Mouse (Mus musculus) heart, postnatal 0 days (tissue): Measurements from ENCODE around the gene Rprml. TPM values are rescaled to one million over a fixed set of nuclear protein-coding genes. Genes with fewer than 3 reads are reported as not detected.
A peak's percentile ranks its signal among the peaks of the same experiment; 100 is the strongest.

ENCODE experiments used
- ATAC-seq: fragments of 200-750 bp; cut with Nextera tagmentation; 2 replicates; pipeline ENCODE4 v1.8.0; 2017; ENCODE audit warnings: low read depth, moderate number of reproducible peaks, moderate library complexity; ENCODE audit not compliant: insufficient read depth
- DNase-seq: peaks from one replicate; pipeline ENCODE4 v3.0.0-alpha.2; 2016; ENCODE audit warnings: low spot score
- H3K27ac ChIP-seq: fragments of 300-500 bp; sonication (generic); 2 replicates; pipeline ENCODE4 v1.5.1; 2014; ENCODE audit warnings: low read depth, mild to moderate bottlenecking
- H3K27me3 ChIP-seq: fragments of 300-500 bp; sonication (generic); 2 replicates; pipeline ENCODE4 v1.6.1; 2014; ENCODE audit warnings: low read length, mixed read lengths; ENCODE audit not compliant: control insufficient read depth, insufficient read depth
- H3K36me3 ChIP-seq: fragments of 300-500 bp; sonication (generic); replicated peaks from 2 replicates; pipeline ENCODE4 v1.6.1; 2014; ENCODE audit warnings: low read length, mixed read lengths; ENCODE audit not compliant: control insufficient read depth, insufficient read depth
- H3K4me1 ChIP-seq: fragments of 300-500 bp; sonication (generic); 2 replicates; pipeline ENCODE4 v1.6.1; 2014; ENCODE audit warnings: antibody characterized with exemption; ENCODE audit not compliant: control insufficient read depth, insufficient read depth
- H3K4me2 ChIP-seq: fragments of 300-500 bp; sonication (generic); 2 replicates; pipeline ENCODE4 v1.6.1; 2014; ENCODE audit warnings: low read depth, mild to moderate bottlenecking, low read length, moderate library complexity
- H3K4me3 ChIP-seq: fragments of 300-500 bp; sonication (generic); 2 replicates; pipeline ENCODE4 v1.5.1; 2014; ENCODE audit warnings: low read depth, low read length
- H3K9ac ChIP-seq: fragments of 300-500 bp; sonication (generic); replicated peaks from 2 replicates; pipeline ENCODE4 v1.6.1; 2014; ENCODE audit warnings: low read depth, low read length, mixed read lengths
- H3K9me3 ChIP-seq: fragments of 300-500 bp; sonication (generic); replicated peaks from 2 replicates; pipeline ENCODE4 v1.6.1; 2016; ENCODE audit warnings: low read length; ENCODE audit not compliant: control insufficient read depth
- CTCF ChIP-seq: IDR thresholded peaks from 2 replicates; pipeline ENCODE4 v1.5.1; 2016; ENCODE audit warnings: antibody characterized with exemption, control low read depth, low read depth
- EP300 ChIP-seq: IDR thresholded peaks from 2 replicates; pipeline ENCODE4 v1.6.1; 2016; ENCODE audit warnings: antibody characterized with exemption, low read depth
- WGBS: fragments of 180-500 bp; shearing (Covaris S2); extraction: QIAGEN DNeasy Blood & Tissue Kit; methylation state at CpG from one replicate; pipeline ENCODE4 v1.1.7; 2014; 5-methylcytosine and 5-hydroxymethylcytosine counted together
- polyA plus RNA-seq: library from polyadenylated mRNA; unstranded; fragments of >200 nt; fragmentation: Nextera tagmentation; extraction: Ambion mirVana; gene quantifications from 2 replicates; pipeline ENCODE4 v1.2.1, GENCODE M21; 2015
- total RNA-seq: library from RNA; depleted of rRNA; stranded (reverse); fragments of >200 nt; gene quantifications from 2 replicates; pipeline ENCODE4 v1.2.3, GENCODE M21; 2014; ENCODE audit warnings: low replicate concordance

The Rprml gene
- total and polyA plus RNA-seq, 2 experiments from 2014 or later, result 0.15 TPM; not detected in 1

- peaks cover 4% of the 10 kb centered on the region; the same call in 1 of the 2 replicates for H3K4me1 ChIP-seq
- no peak overlapping the region for H3K4me2 ChIP-seq
- H3K4me3 ChIP-seq, result no peak overlapping the region
- no peak overlapping the region for H3K27ac ChIP-seq
- 47% methylated on average over 10 of the region's 10 CpGs for WGBS
- H3K9me3 ChIP-seq, result no peaks in the 10 kb centered on the region
- no peak for TF ChIP-seq CTCF
- TF ChIP-seq EP300, result no peak
- H3K27me3 ChIP-seq, result peaks cover 58% of the 10 kb centered on the region
- H3K9ac ChIP-seq, result no peak overlapping the region
- H3K36me3 ChIP-seq, result no peaks in the 10 kb centered on the region
- ATAC-seq (no peak), DNase-seq (no peak)
Observed at GRCm38 (mm10) chr11:103653359-103653965, 4.1 kb downstream of the Rprml start.

DNA sequence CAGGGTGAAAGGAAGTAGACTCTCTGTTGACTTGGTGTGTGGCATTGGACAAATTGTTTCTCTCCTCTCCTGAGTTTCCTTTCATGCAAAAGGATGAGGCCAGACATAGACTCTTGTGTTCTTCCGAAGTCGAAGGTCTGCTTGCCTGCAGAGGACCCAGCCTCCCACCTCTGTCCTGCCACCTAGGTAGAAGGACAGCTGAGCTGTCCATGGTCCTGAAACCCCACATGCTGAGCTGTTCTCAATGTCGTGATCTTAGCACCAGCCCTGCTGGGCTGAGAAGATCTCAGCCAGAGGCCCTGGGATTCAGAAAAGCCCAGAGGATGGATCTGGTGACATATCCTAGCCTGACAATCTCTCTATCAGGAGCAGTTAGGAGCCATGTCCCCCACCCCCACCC is 7.2 kb downstream of the Rprml start:
- no peaks in the 10 kb centered on the region for H3K9me3 ChIP-seq
- H3K4me2 ChIP-seq, result no peak overlapping the region
- H3K27ac ChIP-seq, result no peak overlapping the region
- no peak for ATAC-seq
- no peaks in the 10 kb centered on the region for H3K36me3 ChIP-seq
- WGBS, result 9% methylated on average over 3 of the region's 3 CpGs
- H3K9ac ChIP-seq, result no peak overlapping the region
- H3K4me3 ChIP-seq, result no peak overlapping the region
- DNase-seq, result peak; percentile 46
- peaks cover 27% of the 10 kb centered on the region for H3K27me3 ChIP-seq
- peak; percentile 6; the same call in 1 of the 2 replicates for TF ChIP-seq CTCF
- TF ChIP-seq EP300, result no peak
- H3K4me1 ChIP-seq, result no peaks in the 10 kb centered on the region

GRCm38 (mm10) chr11:103658189-103658588 is 8.8 kb downstream of the Rprml start:
- TF ChIP-seq CTCF (no peak), EP300 (no peak)

GRCm38 (mm10) chr11:103661863-103662262 is 12.5 kb downstream of the Rprml start:
- no peaks in the 10 kb centered on the region for H3K36me3 ChIP-seq
- H3K4me3 ChIP-seq, result no peak overlapping the region
- H3K9me3 ChIP-seq, result no peaks in the 10 kb centered on the region
- no peak overlapping the region for H3K27ac ChIP-seq
- H3K9ac ChIP-seq, result no peak overlapping the region
- no peaks in the 10 kb centered on the region for H3K27me3 ChIP-seq
- TF ChIP-seq EP300, result no peak
- 65% methylated on average over 4 of the region's 4 CpGs for WGBS
- no peaks in the 10 kb centered on the region for H3K4me1 ChIP-seq
- ATAC-seq (no peak), DNase-seq (no peak)
- no peak overlapping the region for H3K4me2 ChIP-seq

More at GRCm38 (mm10) chr11:103658189-103658588, 8.8 kb downstream of the Rprml start:
- H3K9me3 ChIP-seq, result no peaks in the 10 kb centered on the region
- H3K27ac ChIP-seq, result no peak overlapping the region
- ATAC-seq (no peak), DNase-seq (no peak)
- H3K4me3 ChIP-seq, result no peak overlapping the region
- peaks cover 12% of the 10 kb centered on the region for H3K27me3 ChIP-seq
- H3K36me3 ChIP-seq, result no peaks in the 10 kb centered on the region
- 76% methylated on average over 7 of the region's 7 CpGs for WGBS
- H3K4me2 ChIP-seq, result no peak overlapping the region
- no peak overlapping the region for H3K9ac ChIP-seq
- no peaks in the 10 kb centered on the region for H3K4me1 ChIP-seq

DNA sequence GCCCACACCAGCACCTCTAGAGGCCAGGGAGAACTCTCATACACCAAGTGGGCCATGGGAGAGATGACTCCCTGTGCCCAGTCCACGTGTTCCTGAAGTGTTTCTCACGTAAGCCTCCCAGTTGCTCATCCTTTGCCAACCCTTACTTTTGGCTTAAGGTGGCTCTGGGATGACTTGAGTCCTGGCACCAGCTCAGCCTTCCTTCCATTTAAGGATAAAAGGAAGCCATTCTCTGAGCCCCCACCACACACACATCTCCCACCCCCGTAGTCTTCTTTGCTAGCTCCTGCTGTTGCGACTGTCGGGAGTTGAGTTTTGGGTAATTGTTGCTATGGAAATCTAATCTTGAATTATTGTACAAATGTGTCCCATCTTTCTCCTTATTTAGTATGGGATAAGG is 13.2 kb downstream of the Rprml start:
- no peaks in the 10 kb centered on the region for H3K27me3 ChIP-seq

DNA sequence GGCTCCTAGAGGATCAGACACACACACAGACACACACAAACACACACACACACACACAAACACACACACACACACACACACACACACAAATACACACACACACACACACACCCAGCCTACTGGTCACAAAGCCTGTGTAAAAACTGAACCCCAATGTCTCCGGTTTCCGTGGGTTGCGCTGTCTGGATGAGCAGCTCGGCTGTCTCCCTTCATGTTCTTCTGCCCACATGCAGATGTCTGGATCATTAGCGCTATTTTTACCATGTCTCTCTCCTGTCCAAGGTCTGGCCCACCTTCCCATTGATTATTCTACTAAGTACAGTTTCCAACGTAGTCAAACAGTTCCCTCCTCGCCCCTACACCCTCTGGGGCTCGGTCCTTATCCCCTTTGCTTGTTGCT is 13.7 kb downstream of the Rprml start:
- Histone ChIP-seq H3K36me3 (no peaks in the 10 kb centered on the region), H3K4me3 (no peak overlapping the region), H3K27me3 (no peaks in the 10 kb centered on the region), H3K4me1 (no peaks in the 10 kb centered on the region), H3K9ac (no peak overlapping the region), H3K27ac (no peak overlapping the region), H3K9me3 (no peaks in the 10 kb centered on the region), H3K4me2 (no peak overlapping the region)
- TF ChIP-seq CTCF, result no peak
- no peak for TF ChIP-seq EP300
- no peak for ATAC-seq
- 83% methylated on average over 8 of the region's 8 CpGs for WGBS
- DNase-seq, result no peak

More for the DNA sequence above, 13.2 kb downstream of the Rprml start:
- no peak overlapping the region for H3K4me3 ChIP-seq
- H3K36me3 ChIP-seq, result no peaks in the 10 kb centered on the region
- H3K4me2 ChIP-seq, result no peak overlapping the region
- H3K9me3 ChIP-seq, result no peaks in the 10 kb centered on the region
- ATAC-seq (no peak), DNase-seq (no peak)
- 69% methylated on average over 5 of the region's 5 CpGs for WGBS
- no peaks in the 10 kb centered on the region for H3K4me1 ChIP-seq
- no peak overlapping the region for H3K27ac ChIP-seq
- TF ChIP-seq CTCF, result no peak
- TF ChIP-seq EP300, result no peak
- H3K9ac ChIP-seq, result no peak overlapping the region
